Mouse (Mus musculus): ENCODE measurements at regions not wholly inside any gene's neighbourhood (a gene's known extent, or its start where the extent isn't known, plus 50 kb on each side); places are given as distances from the start of the nearest gene placed in this dataset.

DNA sequence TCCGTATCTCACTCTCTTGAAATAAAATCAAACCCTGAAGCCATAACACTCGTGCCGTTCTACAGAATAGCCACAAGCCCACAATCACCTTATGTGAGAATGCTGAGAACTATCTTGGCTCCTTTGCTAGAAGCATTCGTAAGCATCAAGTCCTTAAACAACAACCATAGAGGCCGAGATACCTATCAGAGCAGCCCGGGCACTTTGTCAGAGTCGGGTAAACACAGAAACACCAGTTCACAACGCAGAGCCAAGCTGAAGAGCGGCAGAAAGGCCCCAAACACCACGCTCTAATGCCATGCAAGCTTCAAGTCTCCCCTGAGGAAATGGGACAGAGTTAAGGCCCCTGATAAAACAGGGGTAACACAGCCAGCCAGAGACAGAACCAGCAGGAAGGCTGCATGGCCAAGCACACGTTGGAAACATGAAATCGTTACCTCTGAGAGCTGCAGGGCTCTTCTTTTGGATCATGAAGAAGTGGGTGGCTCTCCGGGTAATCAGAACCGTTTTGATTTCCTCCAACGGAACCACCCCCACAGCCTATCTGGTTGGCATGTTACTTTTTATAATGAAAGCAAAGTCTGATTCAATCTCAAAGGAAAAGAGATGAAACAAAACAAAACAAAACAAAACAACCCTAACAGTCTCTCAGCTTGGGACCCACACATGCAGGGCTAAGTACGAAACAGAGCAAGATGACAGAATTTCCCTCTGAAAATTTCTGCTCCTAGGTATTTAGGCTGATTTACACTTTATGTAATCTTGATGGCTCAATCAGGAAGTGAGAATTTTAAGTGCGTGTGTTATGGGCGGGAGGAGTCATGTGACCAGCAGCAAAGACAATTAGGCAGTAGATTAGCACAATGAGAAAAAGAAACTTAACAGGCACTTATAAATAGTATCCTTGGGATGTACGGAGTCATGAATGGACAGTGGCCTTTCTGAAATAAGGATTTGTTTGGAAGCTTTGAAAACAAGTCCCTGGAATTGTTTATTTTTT, 155.8 kb upstream of the Klf14 start:
- no peaks in the 10 kb centered on the region for H3K9me3 ChIP-seq (replicated peaks; ENCODE audit: control insufficient read depth, low read length, poor library complexity, severe bottlenecking)
- ATAC-seq: no peak
- no peak overlapping the region for H3K4me2 ChIP-seq (ENCODE audit: low read length)
- H3K27me3 ChIP-seq (ENCODE audit: control insufficient read depth, insufficient read depth, low read depth, low read length): no peaks in the 10 kb centered on the region
- H3K9ac ChIP-seq (ENCODE audit: low read depth, low read length): no peak overlapping the region
- H3K27ac ChIP-seq (ENCODE audit: low read length): no peak overlapping the region
- 0 out of 2 replicates have a peak, but pooled peaks cover 2% of the 10 kb centered on the region for H3K4me1 ChIP-seq (ENCODE audit: control insufficient read depth, insufficient read depth, low read length)
- H3K4me3 ChIP-seq (ENCODE audit: low read depth, low read length): no peak overlapping the region
- 73% methylated on average over 19 of the region's 19 CpGs for WGBS
- H3K36me3 ChIP-seq (ENCODE audit: control insufficient read depth, insufficient read depth, low read length): no peaks in the 10 kb centered on the region

DNA sequence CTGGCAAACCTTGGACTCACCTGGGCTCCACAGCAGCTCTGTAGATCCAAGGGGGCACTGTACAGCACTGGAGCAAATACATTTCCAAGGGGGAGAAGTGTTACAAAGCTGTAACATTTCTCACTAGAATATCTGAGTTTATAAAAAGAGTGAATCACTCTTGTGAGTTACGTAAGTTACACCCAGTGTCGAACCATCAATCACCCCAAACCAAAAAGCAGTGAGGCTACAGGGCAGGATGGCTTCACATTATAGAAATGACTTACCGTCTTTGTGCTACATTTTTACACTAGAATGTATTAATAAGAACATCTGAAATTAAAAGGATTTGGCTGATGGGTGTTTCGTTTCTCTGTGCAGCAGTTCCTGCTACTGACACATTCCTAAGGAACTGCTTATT, 156.7 kb upstream of the Klf14 start:
- Histone ChIP-seq H3K9ac (ENCODE audit: low read depth, low read length) (no peak overlapping the region), H3K27ac (ENCODE audit: low read length) (no peak overlapping the region), H3K9me3 (replicated peaks; ENCODE audit: control insufficient read depth, low read length, poor library complexity, severe bottlenecking) (no peaks in the 10 kb centered on the region), H3K4me3 (ENCODE audit: low read depth, low read length) (no peak overlapping the region), H3K4me2 (ENCODE audit: low read length) (no peak overlapping the region), H3K36me3 (ENCODE audit: control insufficient read depth, insufficient read depth, low read length) (no peaks in the 10 kb centered on the region), H3K4me1 (ENCODE audit: control insufficient read depth, insufficient read depth, low read length) (0 out of 2 replicates have a peak, but pooled peaks cover 2% of the 10 kb centered on the region), H3K27me3 (ENCODE audit: control insufficient read depth, insufficient read depth, low read depth, low read length) (no peaks in the 10 kb centered on the region)
- no peak for ATAC-seq
- WGBS: 84% methylated on average over 4 of the region's 4 CpGs

DNA sequence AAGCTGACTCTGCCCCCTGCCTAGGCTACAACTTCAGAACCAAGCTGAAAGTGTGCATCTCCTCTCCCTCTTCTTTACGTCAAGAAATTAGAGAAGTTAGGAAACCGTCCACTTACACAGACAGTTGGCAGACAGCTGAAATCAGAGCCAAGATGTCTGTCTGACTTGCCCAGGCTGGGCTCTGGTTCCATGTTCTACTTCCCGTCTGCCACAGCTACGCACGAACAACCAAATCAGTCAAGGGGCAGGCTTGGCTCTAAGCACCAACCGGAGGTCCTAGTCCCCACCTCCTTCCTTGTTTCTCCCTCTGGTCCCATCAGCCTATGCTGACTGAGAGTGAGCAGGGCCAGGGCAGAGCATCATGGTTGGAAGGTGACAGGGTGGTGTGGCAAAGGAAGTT, 157.5 kb upstream of the Klf14 start:
- 73% methylated on average over 6 of the region's 6 CpGs for WGBS
- Histone ChIP-seq H3K36me3 (ENCODE audit: control insufficient read depth, insufficient read depth, low read length) (no peaks in the 10 kb centered on the region), H3K9me3 (replicated peaks; ENCODE audit: control insufficient read depth, low read length, poor library complexity, severe bottlenecking) (no peaks in the 10 kb centered on the region), H3K27ac (ENCODE audit: low read length) (no peak overlapping the region), H3K4me2 (ENCODE audit: low read length) (no peak overlapping the region), H3K27me3 (ENCODE audit: control insufficient read depth, insufficient read depth, low read depth, low read length) (no peaks in the 10 kb centered on the region), H3K9ac (ENCODE audit: low read depth, low read length) (no peak overlapping the region), H3K4me3 (ENCODE audit: low read depth, low read length) (no peak overlapping the region), H3K4me1 (ENCODE audit: control insufficient read depth, insufficient read depth, low read length) (peaks cover 5% of the 10 kb centered on the region; the same call in 1 of the 2 replicates)
- no peak for ATAC-seq

DNA sequence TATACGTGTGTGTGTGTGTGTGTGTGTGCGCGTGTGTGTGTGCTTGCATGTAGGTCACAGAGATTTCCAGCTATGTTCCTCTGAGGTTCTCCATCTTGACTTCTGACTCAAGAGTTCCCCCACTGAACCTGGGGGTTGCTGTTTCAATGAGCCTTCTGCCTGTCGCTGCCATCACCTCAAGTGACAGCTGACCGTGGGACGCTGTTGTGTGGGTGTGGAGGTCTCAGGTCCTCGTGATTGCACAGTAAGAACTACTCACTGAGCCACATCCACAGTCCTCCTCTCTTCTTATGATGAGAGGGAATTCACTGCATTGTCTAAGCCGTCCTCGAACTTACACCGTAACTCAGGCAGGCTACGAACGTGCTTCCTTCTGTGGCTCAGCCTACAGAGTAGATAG, 158.8 kb upstream of the Klf14 start:
- no peak overlapping the region for H3K27ac ChIP-seq (ENCODE audit: low read length)
- H3K4me2 ChIP-seq (ENCODE audit: low read length): no peak overlapping the region
- H3K9me3 ChIP-seq (replicated peaks; ENCODE audit: control insufficient read depth, low read length, poor library complexity, severe bottlenecking): no peaks in the 10 kb centered on the region
- peaks cover 5% of the 10 kb centered on the region; the same call in 1 of the 2 replicates for H3K4me1 ChIP-seq (ENCODE audit: control insufficient read depth, insufficient read depth, low read length)
- no peak for ATAC-seq
- WGBS: 92% methylated on average over 12 of the region's 12 CpGs
- no peak overlapping the region for H3K9ac ChIP-seq (ENCODE audit: low read depth, low read length)
- no peak overlapping the region for H3K4me3 ChIP-seq (ENCODE audit: low read depth, low read length)
- no peaks in the 10 kb centered on the region for H3K27me3 ChIP-seq (ENCODE audit: control insufficient read depth, insufficient read depth, low read depth, low read length)
- H3K36me3 ChIP-seq (ENCODE audit: control insufficient read depth, insufficient read depth, low read length): no peaks in the 10 kb centered on the region

DNA sequence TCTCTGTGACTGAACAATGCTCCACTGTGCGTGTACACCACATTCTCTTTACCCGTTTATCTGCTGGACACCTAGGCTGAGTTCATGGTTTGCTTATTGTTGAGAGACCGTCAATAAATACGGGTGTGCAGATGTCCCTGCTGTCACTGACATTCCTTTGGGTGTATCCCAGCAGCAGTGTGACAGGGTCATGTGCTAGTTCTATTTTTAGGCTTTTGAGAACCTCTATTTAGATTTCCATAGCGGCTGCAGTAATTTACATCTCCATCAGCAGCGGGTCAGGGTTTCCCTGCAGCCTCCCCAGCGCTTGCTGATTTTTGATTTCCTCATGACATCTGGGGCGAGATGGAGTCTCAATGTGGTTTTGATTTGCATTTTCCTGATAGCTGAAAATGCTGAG, 162.1 kb upstream of the Klf14 start:
- H3K4me2 ChIP-seq (ENCODE audit: low read length): no peak overlapping the region
- peak overlapping the region; percentile 26; the same call in 1 of the 2 replicates for H3K27ac ChIP-seq (ENCODE audit: low read length)
- H3K4me1 ChIP-seq (ENCODE audit: control insufficient read depth, insufficient read depth, low read length): peaks cover 3% of the 10 kb centered on the region; the same call in 1 of the 2 replicates
- no peaks in the 10 kb centered on the region for H3K27me3 ChIP-seq (ENCODE audit: control insufficient read depth, insufficient read depth, low read depth, low read length)
- H3K36me3 ChIP-seq (ENCODE audit: control insufficient read depth, insufficient read depth, low read length): no peaks in the 10 kb centered on the region
- no peaks in the 10 kb centered on the region for H3K9me3 ChIP-seq (replicated peaks; ENCODE audit: control insufficient read depth, low read length, poor library complexity, severe bottlenecking)
- no peak overlapping the region for H3K4me3 ChIP-seq (ENCODE audit: low read depth, low read length)
- 13% methylated on average over 8 of the region's 8 CpGs for WGBS
- H3K9ac ChIP-seq (ENCODE audit: low read depth, low read length): no peak overlapping the region
- no peak for ATAC-seq

DNA sequence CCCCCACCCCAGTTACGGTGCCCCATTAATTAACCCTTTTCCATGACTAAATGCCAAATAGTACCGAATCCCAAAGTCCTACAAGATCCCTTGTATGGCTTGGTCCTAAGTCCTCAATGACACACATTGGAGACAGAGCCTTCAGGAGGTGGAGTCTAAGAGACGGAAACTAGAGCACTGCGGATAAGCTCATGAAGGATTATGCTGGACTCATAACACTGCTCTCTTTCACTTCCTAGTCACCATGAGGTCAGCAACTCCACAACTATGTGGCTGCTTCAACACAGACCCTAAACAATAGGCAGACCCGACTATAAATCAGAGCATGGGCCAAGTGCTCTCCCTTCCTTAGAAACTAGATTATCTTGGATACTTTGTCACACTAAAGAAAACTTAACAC, 164.0 kb upstream of the Klf14 start:
- Histone ChIP-seq H3K27me3 (ENCODE audit: control insufficient read depth, insufficient read depth, low read depth, low read length) (no peaks in the 10 kb centered on the region), H3K4me1 (ENCODE audit: control insufficient read depth, insufficient read depth, low read length) (peaks cover 3% of the 10 kb centered on the region; the same call in 1 of the 2 replicates)
- ATAC-seq: no peak

DNA sequence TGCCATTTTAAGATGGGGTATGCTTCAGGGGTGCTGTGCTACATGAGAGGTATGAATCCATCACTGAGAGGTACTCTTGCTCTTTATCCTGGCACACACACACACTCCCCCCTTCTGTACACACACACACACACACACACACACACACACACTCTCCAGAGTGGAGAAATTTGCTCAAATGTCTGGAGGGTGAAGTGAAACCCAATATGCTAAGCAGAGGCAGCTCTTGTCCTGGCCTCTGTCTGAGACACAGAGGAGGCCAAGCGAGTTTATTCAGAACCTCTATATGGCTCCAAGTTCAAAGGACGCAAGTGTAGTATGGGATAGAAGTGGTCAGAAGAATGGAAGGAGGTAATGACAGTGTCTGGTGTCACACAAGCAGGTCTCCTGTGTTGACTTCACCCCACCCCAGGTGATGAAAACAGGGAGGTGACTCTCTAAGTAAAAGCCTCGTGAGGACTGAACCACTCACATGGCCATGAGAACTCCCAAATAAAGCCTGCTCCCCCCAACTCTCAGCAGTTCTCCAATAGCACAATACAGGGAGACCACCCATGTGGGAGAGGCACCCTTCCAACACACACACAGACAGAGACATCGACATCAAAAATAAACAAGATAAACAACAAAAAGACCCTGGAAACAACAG, 164.6 kb upstream of the Klf14 start:
- Histone ChIP-seq H3K9ac (ENCODE audit: low read depth, low read length) (no peak overlapping the region), H3K4me2 (ENCODE audit: low read length) (no peak overlapping the region), H3K4me1 (ENCODE audit: control insufficient read depth, insufficient read depth, low read length) (peaks cover 3% of the 10 kb centered on the region; the same call in 1 of the 2 replicates), H3K27me3 (ENCODE audit: control insufficient read depth, insufficient read depth, low read depth, low read length) (no peaks in the 10 kb centered on the region), H3K9me3 (replicated peaks; ENCODE audit: control insufficient read depth, low read length, poor library complexity, severe bottlenecking) (no peaks in the 10 kb centered on the region), H3K36me3 (ENCODE audit: control insufficient read depth, insufficient read depth, low read length) (no peaks in the 10 kb centered on the region), H3K4me3 (ENCODE audit: low read depth, low read length) (no peak overlapping the region), H3K27ac (ENCODE audit: low read length) (no peak overlapping the region)
- WGBS: 70% methylated on average over 4 of the region's 4 CpGs
- ATAC-seq: no peak

More for the DNA sequence above, 164.0 kb upstream of the Klf14 start:
- Histone ChIP-seq H3K9me3 (replicated peaks; ENCODE audit: control insufficient read depth, low read length, poor library complexity, severe bottlenecking) (no peaks in the 10 kb centered on the region), H3K9ac (ENCODE audit: low read depth, low read length) (no peak overlapping the region), H3K36me3 (ENCODE audit: control insufficient read depth, insufficient read depth, low read length) (no peaks in the 10 kb centered on the region), H3K4me3 (ENCODE audit: low read depth, low read length) (no peak overlapping the region), H3K4me2 (ENCODE audit: low read length) (no peak overlapping the region), H3K27ac (ENCODE audit: low read length) (no peak overlapping the region)
- 83% methylated on average over 5 of the region's 5 CpGs for WGBS

- H3K9ac ChIP-seq (ENCODE audit: low read depth, low read length): no peak overlapping the region
- H3K27me3 ChIP-seq (ENCODE audit: control insufficient read depth, insufficient read depth, low read depth, low read length): no peaks in the 10 kb centered on the region
- H3K4me1 ChIP-seq (ENCODE audit: control insufficient read depth, insufficient read depth, low read length): peaks cover 3% of the 10 kb centered on the region; the same call in 1 of the 2 replicates
- H3K27ac ChIP-seq (ENCODE audit: low read length): no peak overlapping the region
- WGBS: 76% methylated on average over 6 of the region's 6 CpGs
- H3K9me3 ChIP-seq (replicated peaks; ENCODE audit: control insufficient read depth, low read length, poor library complexity, severe bottlenecking): no peaks in the 10 kb centered on the region
- H3K4me2 ChIP-seq (ENCODE audit: low read length): no peak overlapping the region
- no peaks in the 10 kb centered on the region for H3K36me3 ChIP-seq (ENCODE audit: control insufficient read depth, insufficient read depth, low read length)
- H3K4me3 ChIP-seq (ENCODE audit: low read depth, low read length): no peak overlapping the region
- no peak for ATAC-seq
These were observed 165.2 kb upstream of the Klf14 start for GRCm38 (mm10) chr6:31124076-31124475.

DNA sequence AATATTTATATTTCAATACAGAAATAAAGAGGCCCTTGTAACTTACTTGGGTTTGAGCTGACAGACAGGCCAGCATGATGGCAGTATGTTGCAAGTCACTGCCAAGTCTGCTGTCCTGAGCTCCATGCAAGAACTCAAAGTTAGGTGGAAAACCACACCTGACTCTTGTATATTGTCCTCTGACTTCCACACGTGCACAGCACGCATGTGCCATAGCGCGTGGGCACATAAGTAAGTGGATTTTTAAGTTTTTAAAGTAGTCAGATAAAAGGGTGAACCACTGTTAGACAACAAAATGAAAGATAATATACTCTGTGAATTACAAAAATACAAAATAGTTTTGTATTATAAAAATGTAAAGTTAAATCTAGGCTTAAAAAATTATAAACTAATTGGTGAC, 166.0 kb upstream of the Klf14 start:
- no peak for ATAC-seq
- Histone ChIP-seq H3K27ac (ENCODE audit: low read length) (no peak overlapping the region), H3K27me3 (ENCODE audit: control insufficient read depth, insufficient read depth, low read depth, low read length) (no peaks in the 10 kb centered on the region), H3K9me3 (replicated peaks; ENCODE audit: control insufficient read depth, low read length, poor library complexity, severe bottlenecking) (no peaks in the 10 kb centered on the region), H3K4me2 (ENCODE audit: low read length) (no peak overlapping the region), H3K36me3 (ENCODE audit: control insufficient read depth, insufficient read depth, low read length) (no peaks in the 10 kb centered on the region), H3K4me1 (ENCODE audit: control insufficient read depth, insufficient read depth, low read length) (peaks cover 3% of the 10 kb centered on the region; the same call in 1 of the 2 replicates), H3K4me3 (ENCODE audit: low read depth, low read length) (no peak overlapping the region), H3K9ac (ENCODE audit: low read depth, low read length) (no peak overlapping the region)
- 91% methylated on average over 4 of the region's 4 CpGs for WGBS

Measured in midbrain, embryonic 16.5 days (tissue).